Mouse (Mus musculus): Measurements from ENCODE around the gene Tcstv3. TPM values are rescaled to one million over a fixed set of nuclear protein-coding genes. Genes with fewer than 3 reads are reported as not detected.

Tcstv3 gene
- polyA plus RNA-seq (2015; fragmentation: Illumina TruSeq; extraction: RNeasy Lipid Tissue Mini Kit (QIAGEN cat#74804); ENCODE audit: insufficient read depth, low replicate concordance) = not detected

DNA sequence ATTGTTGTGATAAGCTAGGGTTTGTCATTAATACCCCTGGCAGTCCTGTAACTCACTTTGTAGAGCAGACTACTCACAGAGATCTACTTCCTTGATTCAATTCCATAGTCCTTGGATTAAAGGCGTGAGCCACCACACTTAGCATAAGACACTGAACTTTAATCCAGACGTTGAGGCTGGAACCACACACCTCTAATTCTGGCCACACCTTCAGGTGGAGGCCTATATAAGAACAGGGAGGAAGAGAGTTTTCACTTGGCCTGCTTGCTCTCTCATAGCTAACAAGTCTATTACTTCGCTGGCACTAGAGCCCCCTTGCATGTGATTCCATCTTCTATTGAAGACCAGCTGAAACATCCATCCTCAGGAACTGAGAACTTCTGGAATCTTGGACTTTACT, at the start of gene Tcstv3:
Gene Tcstv3, plus strand, starts transcription at position 301 of the 400 bp plus-strand sequence.

DNA sequence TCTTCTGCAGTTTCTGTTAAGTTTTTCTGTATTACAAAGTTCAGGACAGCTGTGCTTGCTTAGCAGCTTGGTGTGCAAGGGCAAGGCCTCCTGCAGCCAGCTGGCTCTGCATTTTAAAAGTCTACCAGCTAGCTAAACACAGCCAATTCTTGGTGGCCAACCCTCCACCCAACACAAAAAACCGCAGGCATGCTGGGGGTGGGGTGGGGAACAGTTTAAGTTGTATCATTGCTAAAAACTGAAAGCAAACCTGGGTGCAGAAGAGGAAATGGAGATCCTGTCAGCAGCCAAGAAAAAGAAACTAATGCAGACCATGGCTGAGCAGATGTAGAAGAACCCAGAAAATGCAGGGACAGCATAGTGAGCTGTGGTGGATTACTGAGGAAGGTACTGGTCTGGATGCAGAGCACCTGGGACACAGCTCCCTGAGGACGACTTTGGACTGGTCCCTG, 16.7 kb upstream of the Tcstv3 start, which contains the start of gene BC147527:
Gene BC147527, plus strand, starts transcription at position 402 of the 452 bp plus-strand sequence.

Other genes with a start within 250 kb of the Tcstv3 start
- not detected for gene Gm20767, start 176.6 kb upstream of the Tcstv3 start, polyA plus RNA-seq (2015; fragmentation: Illumina TruSeq; extraction: RNeasy Lipid Tissue Mini Kit (QIAGEN cat#74804); ENCODE audit: insufficient read depth, low replicate concordance)
- gene Gm21818, start 144.4 kb upstream of the Tcstv3 start, polyA plus RNA-seq (2015; fragmentation: Illumina TruSeq; extraction: RNeasy Lipid Tissue Mini Kit (QIAGEN cat#74804); ENCODE audit: insufficient read depth, low replicate concordance) = not detected
- 23.8 TPM for gene Gm21762, start 100.9 kb upstream of the Tcstv3 start, polyA plus RNA-seq (2015; fragmentation: Illumina TruSeq; extraction: RNeasy Lipid Tissue Mini Kit (QIAGEN cat#74804); ENCODE audit: insufficient read depth, low replicate concordance)
- gene Gm21731, start 77.8 kb upstream of the Tcstv3 start, polyA plus RNA-seq (2015; fragmentation: Illumina TruSeq; extraction: RNeasy Lipid Tissue Mini Kit (QIAGEN cat#74804); ENCODE audit: insufficient read depth, low replicate concordance) = not detected
- gene AF067061, start 53.8 kb upstream of the Tcstv3 start, polyA plus RNA-seq (2015; fragmentation: Illumina TruSeq; extraction: RNeasy Lipid Tissue Mini Kit (QIAGEN cat#74804); ENCODE audit: insufficient read depth, low replicate concordance) = 5.5 TPM
- gene BC147527, start 16.5 kb upstream of the Tcstv3 start, polyA plus RNA-seq (2015; fragmentation: Illumina TruSeq; extraction: RNeasy Lipid Tissue Mini Kit (QIAGEN cat#74804); ENCODE audit: insufficient read depth, low replicate concordance) = 49.3 TPM

Data from spleen, adult 10 weeks (tissue).